Mouse (Mus musculus) heart, embryonic 14.5 days (tissue): ENCODE measurements around the gene Phactr3. TPM values are rescaled to one million over a fixed set of nuclear protein-coding genes. Genes with fewer than 3 reads are reported as not detected.

Experiments
- ATAC-seq: fragments of 200-750 bp; cut with Nextera tagmentation; 2 replicates; pipeline ENCODE4 v1.8.0; 2017; ENCODE audit warnings: low read depth, moderate TSS enrichment; ENCODE audit not compliant: insufficient number of reproducible peaks, insufficient read depth, low FRiP score
- H3K27ac ChIP-seq, 2 experiments: fragments of 200-500 bp in 1 of 2; fragments of 300-500 bp in 1 of 2; sonication (generic) in 1 of 2; replicated peaks in 1 of 2; 2 replicates each; pipeline ENCODE4 v1.5.1; 2012 to 2014; ENCODE audit warnings: low read depth in 2 of 2, low read length in 2 of 2, control low read depth in 1 of 2, mild to moderate bottlenecking in 1 of 2, mixed read lengths in 1 of 2; ENCODE audit not compliant: control insufficient read depth in 1 of 2, insufficient read depth in 1 of 2
- H3K27me3 ChIP-seq: fragments of 300-500 bp; sonication (generic); 2 replicates; pipeline ENCODE4 v1.6.1; 2014; ENCODE audit warnings: mild to moderate bottlenecking, low read length, control low read depth; ENCODE audit not compliant: control insufficient read depth, insufficient read depth
- H3K36me3 ChIP-seq: fragments of 300-500 bp; sonication (generic); 2 replicates; pipeline ENCODE4 v1.6.1; 2014; ENCODE audit warnings: mild to moderate bottlenecking, control low read depth, low read length, mixed read lengths; ENCODE audit not compliant: control insufficient read depth, insufficient read depth
- H3K4me1 ChIP-seq, 2 experiments: fragments of 200-500 bp in 1 of 2; fragments of 300-500 bp in 1 of 2; sonication (generic) in 1 of 2; 2 replicates each; pipeline ENCODE4 v1.6.1; 2012 to 2014; ENCODE audit warnings: low read length in 2 of 2, control low read depth in 1 of 2, mixed read lengths in 1 of 2; ENCODE audit not compliant: control insufficient read depth in 2 of 2, insufficient read depth in 2 of 2
- H3K4me2 ChIP-seq: fragments of 300-500 bp; sonication (generic); 2 replicates; pipeline ENCODE4 v1.6.1; 2014; ENCODE audit warnings: mild to moderate bottlenecking, low read length
- H3K4me3 ChIP-seq, 2 experiments: fragments of 200-500 bp in 1 of 2; fragments of 300-500 bp in 1 of 2; sonication (generic) in 1 of 2; 2 replicates each; pipeline ENCODE4 v1.5.1; 2012 to 2014; ENCODE audit warnings: low read length in 2 of 2, mild to moderate bottlenecking in 2 of 2, control low read depth in 1 of 2, low read depth in 1 of 2, moderate library complexity in 1 of 2; ENCODE audit not compliant: control insufficient read depth in 1 of 2, insufficient read depth in 1 of 2
- H3K9ac ChIP-seq: fragments of 300-500 bp; sonication (generic); 2 replicates; pipeline ENCODE4 v1.6.1; 2014; ENCODE audit warnings: mild to moderate bottlenecking, low read length
- H3K9me3 ChIP-seq: fragments of 300-500 bp; sonication (generic); 2 replicates; pipeline ENCODE4 v1.6.1; 2016; ENCODE audit warnings: low read length, control low read depth; ENCODE audit not compliant: control insufficient read depth
- WGBS: fragments of 180-500 bp; shearing (Covaris S2); extraction: QIAGEN DNeasy Blood & Tissue Kit; methylation state at CpG from one replicate; pipeline ENCODE4 v1.1.7; 2014; 5-methylcytosine and 5-hydroxymethylcytosine counted together
- polyA plus RNA-seq: library from polyadenylated mRNA; unstranded; fragments of >200 nt; fragmentation: Nextera tagmentation; extraction: Ambion mirVana; gene quantifications from 2 replicates; pipeline ENCODE4 v1.2.1, GENCODE M21; 2014

The Phactr3 gene
- polyA plus RNA-seq, 1 experiment from 2014 or later: 11.1 TPM

DNA sequence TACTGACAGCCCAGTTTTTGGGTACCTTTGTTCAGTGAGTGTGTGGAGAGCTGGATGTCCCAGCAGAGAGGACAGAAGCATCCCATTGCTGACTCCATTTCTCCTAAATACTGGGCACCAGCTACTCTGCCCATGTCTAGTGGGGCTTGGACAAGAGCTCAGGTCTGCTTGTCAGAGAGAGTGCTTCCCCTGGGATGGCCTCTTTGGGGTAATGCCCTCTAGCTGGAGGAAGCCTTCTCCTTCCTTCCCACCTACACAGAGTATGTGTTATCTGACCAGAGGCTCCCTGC is 1.5 kb downstream of the Phactr3 start:
- Histone ChIP-seq H3K4me3 (no peak overlapping the region), H3K27me3 (peaks cover 39% of the 10 kb centered on the region)

DNA sequence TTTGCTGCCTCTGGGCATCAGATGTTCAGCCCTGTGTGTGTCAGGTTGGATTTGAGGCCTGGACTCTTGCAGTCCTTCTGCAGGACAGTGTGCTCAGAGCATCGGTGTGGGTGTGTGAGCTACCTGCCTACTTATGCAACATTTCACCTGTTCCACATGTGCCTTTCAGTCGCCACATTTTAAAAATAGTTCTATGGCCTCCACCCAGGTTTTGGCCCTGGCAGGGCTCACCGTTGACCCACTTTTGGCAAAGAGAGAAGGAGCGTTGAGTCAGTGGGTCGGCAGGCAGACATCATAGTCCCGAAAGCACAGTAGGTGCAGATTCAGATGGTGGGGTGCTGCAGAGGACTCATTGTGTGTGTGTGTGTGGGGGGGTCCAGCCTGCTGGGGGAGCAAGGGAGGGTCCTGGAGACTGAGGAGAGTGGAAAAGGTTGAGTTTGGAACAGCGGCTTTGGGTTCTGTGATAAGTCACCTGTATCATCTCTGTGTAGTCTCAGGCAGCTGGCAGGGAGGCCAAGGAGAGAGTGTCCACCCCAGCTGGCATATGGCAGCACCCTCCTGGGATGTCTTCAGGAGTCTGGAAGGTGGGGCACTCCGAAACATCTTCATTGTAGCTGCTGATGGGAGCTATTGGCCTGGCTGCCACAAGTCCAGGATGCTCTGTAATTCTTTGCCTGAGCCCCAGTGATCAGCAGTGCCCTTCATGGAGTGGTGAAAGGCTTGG is 2.0 kb downstream of the Phactr3 start:
- ATAC-seq: no peak
- WGBS: 80% methylated on average over 8 of the region's 8 CpGs
- no peak overlapping the region for H3K4me2 ChIP-seq
- H3K36me3 ChIP-seq: no peaks in the 10 kb centered on the region
- H3K4me1 ChIP-seq: peaks cover 5 to 6% of the 10 kb centered on the region in 2 experiments; a peak in 2 of 4 replicates
- no peak overlapping the region for H3K4me3 ChIP-seq
- H3K9ac ChIP-seq: no peak overlapping the region
- H3K9me3 ChIP-seq: no peaks in the 10 kb centered on the region
- H3K27me3 ChIP-seq: peaks cover 39% of the 10 kb centered on the region
- no peak overlapping the region for H3K27ac ChIP-seq

More for the DNA sequence above, 1.5 kb downstream of the Phactr3 start:
- peaks cover 5 to 6% of the 10 kb centered on the region in 2 experiments; a peak in 2 of 4 replicates for H3K4me1 ChIP-seq
- ATAC-seq: no peak
- no peak overlapping the region for H3K4me2 ChIP-seq
- no peaks in the 10 kb centered on the region for H3K9me3 ChIP-seq
- H3K27ac ChIP-seq: no peak overlapping the region
- H3K9ac ChIP-seq: no peak overlapping the region
- H3K36me3 ChIP-seq: no peaks in the 10 kb centered on the region

DNA sequence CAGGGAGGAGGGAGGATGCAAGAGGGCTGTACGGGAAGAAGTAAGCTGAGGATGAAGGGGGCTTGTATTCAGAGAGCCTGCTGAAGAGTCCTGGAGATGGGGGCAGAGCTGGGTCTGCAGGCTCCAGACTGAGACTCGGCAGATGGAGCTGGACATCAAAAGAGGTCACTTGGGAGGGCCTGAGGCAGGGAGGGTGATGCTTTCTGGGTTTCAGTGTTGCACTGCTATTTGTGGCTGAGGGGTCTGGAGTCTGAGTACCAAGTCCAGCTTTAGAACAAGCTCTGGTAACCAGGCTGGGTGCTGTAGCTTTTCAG is 2.6 kb downstream of the Phactr3 start:
- no peak overlapping the region for H3K27ac ChIP-seq
- WGBS: 39% methylated on average over 2 of the region's 2 CpGs

DNA sequence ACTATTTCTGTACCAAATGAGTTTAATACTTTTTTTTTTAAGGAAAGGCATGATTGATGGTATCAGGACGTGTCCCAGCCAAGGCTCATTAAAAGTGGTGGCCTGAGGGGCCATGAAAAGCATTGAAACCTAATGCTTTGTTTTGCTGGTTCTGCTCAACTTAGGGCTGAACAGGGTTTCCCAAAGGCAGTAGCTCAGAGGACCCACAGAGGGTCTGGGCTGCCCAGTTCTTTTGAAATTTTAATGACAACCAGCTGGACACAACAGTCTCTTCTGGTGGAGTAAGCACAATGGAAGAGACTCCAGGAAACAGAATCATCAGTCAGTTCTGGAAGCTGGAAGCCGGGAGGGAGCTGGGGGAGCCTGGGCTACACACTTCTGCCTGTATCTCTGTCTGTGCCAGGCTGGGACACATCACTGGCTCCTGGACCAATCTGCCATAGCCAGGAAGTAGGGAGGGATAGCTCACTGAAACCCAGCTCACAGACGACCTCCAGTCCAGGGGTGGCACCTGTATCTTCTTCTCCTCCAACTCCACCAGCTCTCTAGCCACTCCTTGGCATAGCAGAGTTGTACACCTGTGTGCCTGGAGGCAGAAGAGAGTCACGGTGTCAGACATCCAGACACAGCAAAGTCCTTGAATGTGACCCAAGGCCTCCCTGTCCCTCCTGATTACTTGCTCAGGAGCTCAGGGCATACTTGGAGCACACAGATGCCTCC is 3.3 kb downstream of the Phactr3 start:
- no peaks in the 10 kb centered on the region for H3K9me3 ChIP-seq
- no peak overlapping the region for H3K4me3 ChIP-seq
- H3K27me3 ChIP-seq: peaks cover 39% of the 10 kb centered on the region
- whole genome bisulfite sequencing: 37% methylated on average over 4 of the region's 4 CpGs
- H3K36me3 ChIP-seq: no peaks in the 10 kb centered on the region
- H3K27ac ChIP-seq: no peak overlapping the region
- H3K4me2 ChIP-seq: no peak overlapping the region
- no peak for ATAC-seq
- no peak overlapping the region for H3K9ac ChIP-seq
- H3K4me1 ChIP-seq: peaks cover 5 to 6% of the 10 kb centered on the region in 2 experiments; a peak in 2 of 4 replicates

More for the DNA sequence above, 2.6 kb downstream of the Phactr3 start:
- no peak for ATAC-seq
- Histone ChIP-seq H3K36me3 (no peaks in the 10 kb centered on the region), H3K9ac (no peak overlapping the region), H3K4me2 (no peak overlapping the region), H3K27me3 (peaks cover 39% of the 10 kb centered on the region), H3K9me3 (no peaks in the 10 kb centered on the region), H3K4me1 (peaks cover 5 to 6% of the 10 kb centered on the region in 2 experiments; a peak in 2 of 4 replicates), H3K4me3 (no peak overlapping the region)

DNA sequence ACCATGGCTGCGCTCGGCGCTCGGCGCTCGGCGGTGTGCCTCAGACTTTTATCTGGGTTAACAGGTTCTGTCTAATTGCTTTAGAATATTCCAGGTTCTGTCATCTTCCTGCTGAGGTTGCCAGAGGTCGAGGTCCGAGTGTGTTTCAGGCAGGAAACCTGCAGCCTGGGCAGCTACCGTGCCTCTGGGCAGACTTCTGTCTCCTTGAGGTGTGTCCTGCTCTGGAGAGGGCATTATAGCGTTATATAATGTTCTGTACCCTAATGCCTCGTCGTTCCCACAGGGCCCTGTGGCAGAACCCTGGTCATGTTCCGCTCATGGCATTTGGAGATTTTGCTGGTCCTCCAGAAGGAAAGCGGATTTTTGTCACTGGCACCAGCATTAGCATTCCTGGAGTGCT is 4.7 kb downstream of the Phactr3 start:
- 71% methylated on average over 15 of the region's 15 CpGs for WGBS

DNA sequence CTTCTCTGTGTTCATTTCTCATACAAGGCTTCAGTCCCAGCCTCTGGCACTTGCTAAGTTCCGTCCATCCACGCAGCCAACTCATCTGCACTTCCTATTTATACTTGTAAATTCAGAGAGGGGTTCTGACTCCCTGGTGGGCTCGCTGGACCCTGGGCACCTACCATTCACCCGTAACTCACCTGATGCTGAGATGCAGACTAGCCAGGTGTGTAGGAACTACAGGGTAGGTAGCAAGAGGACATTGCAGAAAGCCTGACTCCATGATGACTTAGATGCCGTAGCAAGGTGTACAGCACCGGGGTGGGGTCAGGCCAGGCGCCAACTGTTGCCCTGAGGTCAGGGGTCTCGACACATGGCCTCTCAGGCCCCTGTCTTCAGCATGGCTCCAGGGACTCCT is 6.7 kb downstream of the Phactr3 start:
- H3K9ac ChIP-seq: no peak overlapping the region
- ATAC-seq: no peak

More for the DNA sequence above, 4.7 kb downstream of the Phactr3 start:
- Histone ChIP-seq H3K4me1 (peaks cover 5 to 6% of the 10 kb centered on the region in 2 experiments; a peak in 2 of 4 replicates), H3K36me3 (no peaks in the 10 kb centered on the region), H3K4me2 (no peak overlapping the region), H3K9ac (no peak overlapping the region), H3K4me3 (no peak overlapping the region), H3K27me3 (peaks cover 33% of the 10 kb centered on the region), H3K27ac (no peak overlapping the region), H3K9me3 (no peaks in the 10 kb centered on the region)
- ATAC-seq: no peak

DNA sequence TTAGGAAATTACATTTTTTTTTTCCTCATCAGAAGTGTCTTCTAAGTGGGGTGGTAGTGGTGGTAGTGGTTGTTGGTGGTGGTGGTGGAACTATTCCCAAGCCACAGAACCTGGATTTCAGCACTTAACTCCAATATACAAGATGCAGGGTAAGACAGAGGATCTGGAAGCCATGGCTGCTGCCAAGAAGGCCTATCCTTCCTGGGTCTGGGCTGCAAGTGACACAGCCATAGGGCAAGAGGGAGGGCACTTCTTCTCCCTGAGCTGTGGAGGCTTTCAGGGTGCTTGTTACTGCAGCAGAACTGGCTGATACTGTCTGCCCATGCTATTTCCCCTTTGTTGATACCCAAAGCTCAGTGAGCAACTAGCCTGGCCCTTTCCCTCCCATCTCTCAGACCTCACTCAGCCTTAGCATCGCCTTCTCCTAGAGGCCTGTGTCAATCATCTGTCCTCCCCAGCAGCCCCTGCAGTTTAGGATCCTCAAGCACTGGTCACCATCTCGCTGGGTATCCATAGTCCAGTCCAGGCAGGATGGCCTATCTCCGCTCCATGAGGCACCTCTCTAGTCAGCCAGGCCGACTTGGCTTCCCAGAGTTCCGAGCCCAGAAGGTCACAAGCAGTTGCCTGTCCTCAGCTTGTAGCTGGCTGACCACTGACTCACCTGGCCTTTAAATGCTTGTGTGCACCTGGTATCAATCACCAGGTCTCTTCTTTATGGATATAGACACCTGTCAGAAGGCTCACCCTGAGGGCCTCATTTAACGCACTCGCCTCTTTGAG is 7.5 kb downstream of the Phactr3 start:
- Histone ChIP-seq H3K9me3 (no peaks in the 10 kb centered on the region), H3K36me3 (no peaks in the 10 kb centered on the region), H3K4me2 (no peak overlapping the region), H3K9ac (no peak overlapping the region), H3K4me3 (no peak overlapping the region), H3K4me1 (peaks cover 4% of the 10 kb centered on the region in 2 experiments; a peak in 2 of 4 replicates), H3K27ac (no peak overlapping the region), H3K27me3 (peaks cover 14% of the 10 kb centered on the region; the same call in 1 of the 2 replicates)
- ATAC-seq: no peak
- 85% methylated on average over 7 of the region's 7 CpGs for WGBS

More for the DNA sequence above, 6.7 kb downstream of the Phactr3 start:
- Histone ChIP-seq H3K4me3 (no peak overlapping the region), H3K4me1 (peaks cover 4% of the 10 kb centered on the region in 2 experiments; a peak in 2 of 4 replicates), H3K27me3 (peaks cover 14% of the 10 kb centered on the region), H3K27ac (no peak overlapping the region), H3K4me2 (no peak overlapping the region), H3K36me3 (no peaks in the 10 kb centered on the region), H3K9me3 (no peaks in the 10 kb centered on the region)
- 79% methylated on average over 8 of the region's 8 CpGs for WGBS
